26 mouse cellular contexts compared by ENCODE assay signal in genomic region chr6:120596717-120597116, GRCm38 (mm10).
"Had no signal": no experiment of that assay in that cellular context is flagged by ENCODE, and none has a peak within 500 bp of the region (broad histone marks: within the 10 kb centered on the region; RNA-seq: fewer than 3 reads in every experiment).

No protein-coding gene starts in this region.

- H3K4me2 ChIP-seq: heart, embryonic 12.5 days; hindbrain, embryonic 12.5 days; hindbrain, embryonic 14.5 days; kidney, embryonic 15.5 days; limb, embryonic 13.5 days; limb, embryonic 15.5 days had no signal

- H3K36me3 ChIP-seq: heart, embryonic 10.5 days; heart, embryonic 12.5 days; hindbrain, embryonic 10.5 days; hindbrain, embryonic 12.5 days; kidney, embryonic 15.5 days; limb, embryonic 13.5 days; limb, embryonic 15.5 days had no signal

- DNase-seq: gastrocnemius, adult 2 months; gastrocnemius, postnatal 10 days; gastrocnemius, postnatal 25 days; heart, adult 18-20 months; heart, postnatal 10 days; heart, postnatal 4 days; kidney, adult 11 months; kidney, adult 2 months; kidney, adult 9 months; kidney, postnatal 14 days; kidney, postnatal 36 days; layer of hippocampus, adult 9-11 months; layer of hippocampus, postnatal 36 days; left cerebral cortex, postnatal 4 days had no signal

- H3K9me3 ChIP-seq: heart, embryonic 10.5 days; heart, embryonic 12.5 days; hindbrain, embryonic 10.5 days; hindbrain, embryonic 12.5 days; kidney, embryonic 15.5 days; limb, embryonic 13.5 days; limb, embryonic 15.5 days had no signal

- H3K4me3 ChIP-seq: gastrocnemius, adult 2 months; heart, embryonic 10.5 days; heart, embryonic 12.5 days; hindbrain, embryonic 10.5 days; hindbrain, embryonic 12.5 days; kidney, embryonic 15.5 days; limb, embryonic 13.5 days; limb, embryonic 15.5 days had no signal

- H3K27me3 ChIP-seq: heart, embryonic 12.5 days; hindbrain, embryonic 12.5 days; kidney, embryonic 15.5 days; limb, embryonic 13.5 days; limb, embryonic 15.5 days had no signal

- ATAC-seq: hindbrain, embryonic 16.5 days; inflammation-experienced regulatory T-cells, adult 6 months; intestine, embryonic 16.5 days had no signal

- H3K9ac ChIP-seq: heart, embryonic 12.5 days; hindbrain, embryonic 12.5 days; hindbrain, embryonic 14.5 days; kidney, embryonic 15.5 days; limb, embryonic 13.5 days; limb, embryonic 15.5 days had no signal

- H3K27ac ChIP-seq: gastrocnemius, adult 2 months; heart, embryonic 10.5 days; hindbrain, embryonic 10.5 days; hindbrain, embryonic 12.5 days; hindbrain, embryonic 14.5 days; kidney, embryonic 15.5 days; kidney, postnatal 0 days; limb, embryonic 13.5 days; limb, embryonic 15.5 days had no signal
